Mouse (Mus musculus): ENCODE data around the gene Bcl2l2. TPM values are rescaled to one million over a fixed set of nuclear protein-coding genes. Genes with fewer than 3 reads are reported as not detected.

The Bcl2l2 gene
- polyA plus RNA-seq, 1 experiment from 2014 or later: 5.3 TPM

DNA sequence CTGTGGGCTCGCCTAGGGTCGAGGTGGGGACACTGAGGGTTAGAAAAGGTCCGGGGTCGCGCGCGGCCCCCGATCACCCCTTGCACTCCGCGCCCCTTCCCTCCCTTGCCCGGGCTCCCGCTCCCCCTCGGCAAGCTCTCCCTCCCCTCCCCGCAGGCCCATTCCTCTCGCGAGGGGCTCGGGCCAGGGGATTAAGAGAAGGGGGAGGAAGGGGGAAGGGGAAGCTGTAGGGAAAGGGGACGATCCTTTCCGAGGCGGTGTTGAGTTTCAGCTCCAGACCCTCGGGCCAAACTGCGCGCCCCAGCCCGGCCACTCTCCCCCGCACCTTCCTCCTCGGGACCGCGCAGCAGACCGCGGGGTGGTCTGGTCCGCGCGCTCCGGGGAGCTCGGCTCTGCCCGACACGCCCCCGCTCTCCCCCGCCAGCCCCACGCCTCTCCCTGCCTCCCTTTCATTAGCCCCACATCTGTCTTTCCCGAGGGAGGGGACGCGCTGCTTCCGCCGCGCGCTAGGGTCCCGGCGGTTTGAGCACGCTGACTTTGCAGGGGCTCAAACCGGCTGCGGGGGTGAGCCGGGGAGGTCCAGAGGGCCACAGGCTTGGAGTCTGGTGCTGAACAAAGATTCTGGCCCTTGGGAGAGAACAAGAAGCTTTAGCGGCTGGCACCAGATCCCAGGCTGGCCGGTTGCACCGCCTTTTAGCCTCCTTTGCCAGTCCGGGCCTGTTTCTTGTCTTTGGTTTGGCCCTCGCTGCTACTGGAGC lies 43.4 kb downstream of the Bcl2l2 start:
- H3K9ac ChIP-seq (ENCODE audit: low read depth, low read length): peak overlapping the region; percentile 86
- peak overlapping the region; percentile 50 for H3K4me3 ChIP-seq (ENCODE audit: low read length)
- no peaks in the 10 kb centered on the region for H3K27me3 ChIP-seq (ENCODE audit: control insufficient read depth, insufficient read depth, low read length)
- H3K27ac ChIP-seq (ENCODE audit: low read depth, low read length): peak overlapping the region; percentile 99
- ATAC-seq (ENCODE audit: low FRiP score, low TSS enrichment): peak; percentile 88
- peaks cover 23% of the 10 kb centered on the region for H3K4me1 ChIP-seq (ENCODE audit: control insufficient read depth, insufficient read depth, low read length)
- WGBS: under 1% methylated on average over 54 of the region's 58 CpGs
- peaks cover 9% of the 10 kb centered on the region; the same call in 1 of the 2 replicates for H3K36me3 ChIP-seq (ENCODE audit: control insufficient read depth, insufficient read depth, low read length)
- H3K9me3 ChIP-seq (ENCODE audit: control insufficient read depth, low read length): peaks cover 7% of the 10 kb centered on the region
- peak overlapping the region; percentile 93 for H3K4me2 ChIP-seq (replicated peaks; ENCODE audit: low read depth, low read length)

DNA sequence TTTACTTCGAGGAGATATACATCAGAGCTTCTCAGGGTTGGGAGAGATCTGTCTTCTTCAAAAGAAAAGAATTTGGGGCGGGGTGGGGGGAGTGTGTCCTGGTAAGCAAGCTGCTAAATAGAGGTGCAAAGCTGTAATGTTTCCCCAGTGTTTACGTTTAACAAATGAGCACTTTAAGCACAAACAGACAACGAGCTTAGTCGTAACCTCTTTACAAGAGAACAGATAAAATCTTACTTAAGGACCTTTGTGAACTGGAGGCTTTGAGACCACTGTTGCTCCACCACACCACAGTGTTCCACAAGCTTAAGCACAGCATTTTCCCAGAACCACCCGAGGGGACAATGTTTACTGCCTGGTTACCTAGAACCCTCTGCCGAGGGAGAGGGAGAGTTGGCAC lies 44.1 kb downstream of the Bcl2l2 start:
- ATAC-seq (ENCODE audit: low FRiP score, low TSS enrichment): no peak
- peak overlapping the region; percentile 93 for H3K4me2 ChIP-seq (replicated peaks; ENCODE audit: low read depth, low read length)
- H3K4me3 ChIP-seq (ENCODE audit: low read length): peak overlapping the region; percentile 50
- WGBS: 13% methylated on average over 7 of the region's 7 CpGs
- peaks cover 23% of the 10 kb centered on the region for H3K4me1 ChIP-seq (ENCODE audit: control insufficient read depth, insufficient read depth, low read length)
- peaks cover under 1% of the 10 kb centered on the region; the same call in 1 of the 2 replicates for H3K9me3 ChIP-seq (ENCODE audit: control insufficient read depth, low read length)
- peaks cover 3% of the 10 kb centered on the region; the same call in 1 of the 2 replicates for H3K36me3 ChIP-seq (ENCODE audit: control insufficient read depth, insufficient read depth, low read length)
- peak overlapping the region; percentile 86; the same call in 1 of the 2 replicates for H3K9ac ChIP-seq (ENCODE audit: low read depth, low read length)
- H3K27me3 ChIP-seq (ENCODE audit: control insufficient read depth, insufficient read depth, low read length): no peaks in the 10 kb centered on the region
- peak overlapping the region; percentile 99 for H3K27ac ChIP-seq (ENCODE audit: low read depth, low read length)

DNA sequence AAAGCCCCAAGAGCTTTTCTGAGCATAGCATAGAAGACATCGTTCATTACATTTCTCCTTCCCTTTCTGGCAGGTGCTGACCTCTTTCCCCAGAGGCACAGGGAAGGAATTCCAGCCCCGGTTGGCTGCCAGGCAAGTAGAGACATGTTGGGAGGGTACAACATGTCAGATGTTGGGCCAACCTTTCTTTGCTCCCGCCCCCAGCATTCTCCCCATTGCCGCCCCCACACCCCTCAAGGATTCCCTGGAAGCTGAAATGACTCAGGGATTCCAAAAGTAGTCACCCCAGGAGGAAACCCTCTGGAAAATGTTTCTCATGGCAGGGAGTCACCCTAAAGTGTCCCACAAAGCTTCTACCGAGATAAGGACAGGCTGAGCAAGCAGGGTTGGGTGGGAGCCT lies 46.6 kb downstream of the Bcl2l2 start:
- H3K9ac ChIP-seq (ENCODE audit: low read depth, low read length): no peak overlapping the region
- WGBS: 68% methylated on average over 5 of the region's 5 CpGs
- no peak for ATAC-seq (ENCODE audit: low FRiP score, low TSS enrichment)
- no peaks in the 10 kb centered on the region for H3K36me3 ChIP-seq (ENCODE audit: control insufficient read depth, insufficient read depth, low read length)
- H3K27ac ChIP-seq (ENCODE audit: low read depth, low read length): no peak overlapping the region
- peaks cover 22% of the 10 kb centered on the region for H3K4me1 ChIP-seq (ENCODE audit: control insufficient read depth, insufficient read depth, low read length)
- no peaks in the 10 kb centered on the region for H3K27me3 ChIP-seq (ENCODE audit: control insufficient read depth, insufficient read depth, low read length)
- no peaks in the 10 kb centered on the region for H3K9me3 ChIP-seq (ENCODE audit: control insufficient read depth, low read length)
- H3K4me2 ChIP-seq (replicated peaks; ENCODE audit: low read depth, low read length): no peak overlapping the region
- no peak overlapping the region for H3K4me3 ChIP-seq (ENCODE audit: low read length)

GRCm38 (mm10) chr14:54930431-54930830 lies 47.3 kb downstream of the Bcl2l2 start:
- Histone ChIP-seq H3K9me3 (ENCODE audit: control insufficient read depth, low read length) (no peaks in the 10 kb centered on the region), H3K27me3 (ENCODE audit: control insufficient read depth, insufficient read depth, low read length) (no peaks in the 10 kb centered on the region), H3K4me2 (replicated peaks; ENCODE audit: low read depth, low read length) (no peak overlapping the region), H3K36me3 (ENCODE audit: control insufficient read depth, insufficient read depth, low read length) (no peaks in the 10 kb centered on the region), H3K4me1 (ENCODE audit: control insufficient read depth, insufficient read depth, low read length) (peaks cover 16% of the 10 kb centered on the region), H3K4me3 (ENCODE audit: low read length) (no peak overlapping the region), H3K27ac (ENCODE audit: low read depth, low read length) (no peak overlapping the region), H3K9ac (ENCODE audit: low read depth, low read length) (no peak overlapping the region)
- ATAC-seq (ENCODE audit: low FRiP score, low TSS enrichment): no peak
- 31% methylated on average over 2 of the region's 2 CpGs for WGBS

GRCm38 (mm10) chr14:54932645-54933150 lies 49.5 kb downstream of the Bcl2l2 start, which contains the start of gene Il25:
Il25 (plus strand) TSS chr14:54932695.
- WGBS: 28% methylated on average over 6 of the region's 6 CpGs
- H3K4me1 ChIP-seq (ENCODE audit: control insufficient read depth, insufficient read depth, low read length): peaks cover 17% of the 10 kb centered on the region
- H3K27me3 ChIP-seq (ENCODE audit: control insufficient read depth, insufficient read depth, low read length): no peaks in the 10 kb centered on the region
- no peaks in the 10 kb centered on the region for H3K9me3 ChIP-seq (ENCODE audit: control insufficient read depth, low read length)
- H3K4me2 ChIP-seq (replicated peaks; ENCODE audit: low read depth, low read length): no peak within 1 kb of the TSS
- ATAC-seq (ENCODE audit: low FRiP score, low TSS enrichment): 0 out of 2 replicates have a peak, but pooled peaks have one; percentile 14
- H3K4me3 ChIP-seq (ENCODE audit: low read length): no peak within 1 kb of the TSS
- no peak within 1 kb of the TSS for H3K9ac ChIP-seq (ENCODE audit: low read depth, low read length)
- H3K36me3 ChIP-seq (ENCODE audit: control insufficient read depth, insufficient read depth, low read length): no peaks in the 10 kb centered on the region
- no peak within 1 kb of the TSS for H3K27ac ChIP-seq (ENCODE audit: low read depth, low read length)

GRCm38 (mm10) chr14:54935904-54936830 lies 53.0 kb downstream of the Bcl2l2 start, which contains the start of gene Cmtm5:
Cmtm5 (plus strand) TSS chr14:54936261.
- Histone ChIP-seq H3K27me3 (ENCODE audit: control insufficient read depth, insufficient read depth, low read length) (no peaks in the 10 kb centered on the region), H3K9me3 (ENCODE audit: control insufficient read depth, low read length) (no peaks in the 10 kb centered on the region), H3K36me3 (ENCODE audit: control insufficient read depth, insufficient read depth, low read length) (no peaks in the 10 kb centered on the region), H3K4me2 (replicated peaks; ENCODE audit: low read depth, low read length) (0 out of 2 replicates have a peak within 1 kb of the TSS, but pooled peaks have one; percentile 15), H3K4me1 (ENCODE audit: control insufficient read depth, insufficient read depth, low read length) (peaks cover 24% of the 10 kb centered on the region), H3K27ac (ENCODE audit: low read depth, low read length) (peak within 1 kb of the TSS; percentile 63), H3K9ac (ENCODE audit: low read depth, low read length) (peak within 1 kb of the TSS; percentile 37), H3K4me3 (ENCODE audit: low read length) (no peak within 1 kb of the TSS)
- 24% methylated on average over 8 of the region's 8 CpGs for WGBS
- peak; percentile 22; the same call in 1 of the 2 replicates for ATAC-seq (ENCODE audit: low FRiP score, low TSS enrichment)

GRCm38 (mm10) chr14:54936831-54937160 lies 53.6 kb downstream of the Bcl2l2 start:
- no peaks in the 10 kb centered on the region for H3K27me3 ChIP-seq (ENCODE audit: control insufficient read depth, insufficient read depth, low read length)
- peak overlapping the region; percentile 63 for H3K27ac ChIP-seq (ENCODE audit: low read depth, low read length)
- no peaks in the 10 kb centered on the region for H3K9me3 ChIP-seq (ENCODE audit: control insufficient read depth, low read length)
- no peak overlapping the region for H3K4me3 ChIP-seq (ENCODE audit: low read length)
- peaks cover 24% of the 10 kb centered on the region for H3K4me1 ChIP-seq (ENCODE audit: control insufficient read depth, insufficient read depth, low read length)
- 0 out of 2 replicates have a peak, but pooled peaks have one; percentile 4 for ATAC-seq (ENCODE audit: low FRiP score, low TSS enrichment)
- 32% methylated on average over 6 of the region's 6 CpGs for WGBS
- H3K36me3 ChIP-seq (ENCODE audit: control insufficient read depth, insufficient read depth, low read length): no peaks in the 10 kb centered on the region
- H3K9ac ChIP-seq (ENCODE audit: low read depth, low read length): peak overlapping the region; percentile 37
- H3K4me2 ChIP-seq (replicated peaks; ENCODE audit: low read depth, low read length): 0 out of 2 replicates have a peak overlapping the region, but pooled peaks have one; percentile 15

- no peaks in the 10 kb centered on the region for H3K36me3 ChIP-seq (ENCODE audit: control insufficient read depth, insufficient read depth, low read length)
- no peak overlapping the region for H3K9ac ChIP-seq (ENCODE audit: low read depth, low read length)
- no peak overlapping the region for H3K4me3 ChIP-seq (ENCODE audit: low read length)
- no peaks in the 10 kb centered on the region for H3K9me3 ChIP-seq (ENCODE audit: control insufficient read depth, low read length)
- no peak overlapping the region for H3K27ac ChIP-seq (ENCODE audit: low read depth, low read length)
- 82% methylated on average over 16 of the region's 16 CpGs for WGBS
- peaks cover 23% of the 10 kb centered on the region for H3K4me1 ChIP-seq (ENCODE audit: control insufficient read depth, insufficient read depth, low read length)
- ATAC-seq (ENCODE audit: low FRiP score, low TSS enrichment): no peak
- no peak overlapping the region for H3K4me2 ChIP-seq (replicated peaks; ENCODE audit: low read depth, low read length)
- H3K27me3 ChIP-seq (ENCODE audit: control insufficient read depth, insufficient read depth, low read length): no peaks in the 10 kb centered on the region
These were observed 54.4 kb downstream of the Bcl2l2 start for GRCm38 (mm10) chr14:54937361-54938182.
